Mouse (Mus musculus) lung, embryonic 15.5 days (tissue): ENCODE measurements at regions not wholly inside any gene's neighbourhood (a gene's known extent, or its start where the extent isn't known, plus 50 kb on each side); places are given as distances from the start of the nearest gene placed in this dataset.

Source experiments
- ATAC-seq: fragments of 200-750 bp; cut with Nextera tagmentation; 2 replicates; pipeline ENCODE4 v1.8.0; 2017; ENCODE audit warnings: moderate number of reproducible peaks, borderline replicate concordance; ENCODE audit not compliant: low FRiP score, low TSS enrichment; ENCODE audit errors: extremely low read depth
- H3K27ac ChIP-seq: fragments of 300-500 bp; sonication (generic); 2 replicates; pipeline ENCODE4 v1.5.1; 2015; ENCODE audit warnings: moderate library complexity, mild to moderate bottlenecking, inconsistent platforms
- H3K27me3 ChIP-seq: fragments of 300-500 bp; sonication (generic); 2 replicates; pipeline ENCODE4 v1.6.1; 2015; ENCODE audit warnings: inconsistent platforms
- H3K36me3 ChIP-seq: fragments of 300-500 bp; sonication (generic); 2 replicates; pipeline ENCODE4 v1.6.1; 2015; ENCODE audit warnings: inconsistent platforms
- H3K4me1 ChIP-seq: fragments of 300-500 bp; sonication (generic); 2 replicates; pipeline ENCODE4 v1.6.1; 2015; ENCODE audit warnings: inconsistent platforms
- H3K4me2 ChIP-seq: fragments of 300-500 bp; sonication (generic); 2 replicates; pipeline ENCODE4 v1.6.1; 2015; ENCODE audit warnings: inconsistent platforms, mild to moderate bottlenecking, moderate library complexity
- H3K4me3 ChIP-seq: fragments of 300-500 bp; sonication (generic); 2 replicates; pipeline ENCODE4 v1.5.1; 2015; ENCODE audit warnings: mild to moderate bottlenecking, inconsistent platforms
- H3K9ac ChIP-seq: fragments of 300-500 bp; sonication (generic); 2 replicates; pipeline ENCODE4 v1.6.1; 2015; ENCODE audit warnings: inconsistent platforms
- H3K9me3 ChIP-seq: fragments of 300-500 bp; sonication (generic); 2 replicates; pipeline ENCODE4 v1.6.1; 2016; ENCODE audit warnings: inconsistent platforms
- WGBS: fragments of 180-500 bp; shearing (Covaris S2); methylation state at CpG from one replicate; pipeline ENCODE4 v1.1.7; 2015; 5-methylcytosine and 5-hydroxymethylcytosine counted together

- no peaks in the 10 kb centered on the region for H3K27me3 ChIP-seq
- no peaks in the 10 kb centered on the region for H3K36me3 ChIP-seq
- peak overlapping the region; percentile 46; the same call in 1 of the 2 replicates for H3K27ac ChIP-seq
- WGBS: 5% methylated on average over 17 of the region's 17 CpGs
- no peak overlapping the region for H3K9ac ChIP-seq
- peak overlapping the region; percentile 4; the same call in 1 of the 2 replicates for H3K4me2 ChIP-seq
- no peaks in the 10 kb centered on the region for H3K9me3 ChIP-seq
- no peak overlapping the region for H3K4me3 ChIP-seq
- ATAC-seq: 0 out of 2 replicates have a peak, but pooled peaks have one; percentile 15
- peaks cover 34% of the 10 kb centered on the region for H3K4me1 ChIP-seq
Measured at GRCm38 (mm10) chr7:129774261-129774861, 182.7 kb downstream of the Wdr11 start.

DNA sequence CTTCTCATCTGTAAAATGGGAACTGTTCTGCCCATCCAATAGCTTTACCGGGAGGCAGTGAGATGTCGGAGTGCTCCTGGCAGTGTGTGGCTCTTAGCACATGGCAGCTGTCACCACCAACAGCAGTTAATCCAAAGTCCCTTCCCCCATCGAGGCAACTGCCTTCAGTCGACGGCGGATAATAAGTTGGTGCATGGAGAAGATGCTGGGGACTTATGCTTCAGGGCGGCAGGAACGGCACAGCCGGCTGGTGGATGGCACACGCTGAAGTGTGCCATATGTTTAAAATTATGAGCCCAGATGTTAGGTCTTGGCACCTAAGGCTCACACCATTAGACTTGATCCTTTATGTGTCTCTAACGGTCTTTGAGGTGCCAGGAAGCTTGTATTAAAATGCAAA, 183.5 kb downstream of the Wdr11 start:
- WGBS: 80% methylated on average over 11 of the region's 11 CpGs
- no peak overlapping the region for H3K9ac ChIP-seq
- no peak for ATAC-seq
- no peaks in the 10 kb centered on the region for H3K9me3 ChIP-seq
- H3K27me3 ChIP-seq: no peaks in the 10 kb centered on the region
- H3K27ac ChIP-seq: no peak overlapping the region
- H3K4me3 ChIP-seq: no peak overlapping the region
- no peak overlapping the region for H3K4me2 ChIP-seq
- H3K4me1 ChIP-seq: peaks cover 34% of the 10 kb centered on the region
- H3K36me3 ChIP-seq: no peaks in the 10 kb centered on the region

DNA sequence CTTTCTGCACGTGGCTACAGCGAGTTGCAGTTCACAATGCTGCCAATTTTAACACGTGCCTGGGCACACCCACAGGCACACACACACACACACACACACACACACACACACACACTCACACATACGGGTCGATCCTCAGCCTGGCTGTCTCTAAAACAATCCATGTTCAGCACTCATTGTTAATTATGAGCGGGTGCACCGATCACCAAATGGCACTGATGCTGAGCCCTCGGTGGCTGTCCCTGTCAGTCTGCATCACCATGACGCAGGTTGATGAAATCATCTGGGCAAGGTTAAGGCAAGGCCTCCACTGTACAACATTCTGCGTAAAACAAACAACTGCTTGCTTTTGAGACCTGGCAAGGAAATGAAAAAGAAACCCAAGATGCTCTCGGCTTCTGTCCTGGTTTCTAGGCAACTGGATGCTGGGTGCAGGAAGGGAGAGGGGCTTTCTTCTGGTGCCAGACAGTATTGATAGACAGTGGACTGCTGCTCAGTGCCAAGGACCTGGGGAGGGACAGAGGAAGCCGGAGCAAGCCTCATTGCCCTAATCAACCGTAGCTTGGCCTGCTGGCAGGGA, 187.3 kb downstream of the Wdr11 start:
- Histone ChIP-seq H3K9ac (no peak overlapping the region), H3K9me3 (no peaks in the 10 kb centered on the region), H3K27me3 (no peaks in the 10 kb centered on the region), H3K4me1 (peaks cover 20% of the 10 kb centered on the region), H3K27ac (no peak overlapping the region), H3K4me3 (no peak overlapping the region), H3K4me2 (no peak overlapping the region), H3K36me3 (no peaks in the 10 kb centered on the region)
- no peak for ATAC-seq
- WGBS: 54% methylated on average over 13 of the region's 13 CpGs

DNA sequence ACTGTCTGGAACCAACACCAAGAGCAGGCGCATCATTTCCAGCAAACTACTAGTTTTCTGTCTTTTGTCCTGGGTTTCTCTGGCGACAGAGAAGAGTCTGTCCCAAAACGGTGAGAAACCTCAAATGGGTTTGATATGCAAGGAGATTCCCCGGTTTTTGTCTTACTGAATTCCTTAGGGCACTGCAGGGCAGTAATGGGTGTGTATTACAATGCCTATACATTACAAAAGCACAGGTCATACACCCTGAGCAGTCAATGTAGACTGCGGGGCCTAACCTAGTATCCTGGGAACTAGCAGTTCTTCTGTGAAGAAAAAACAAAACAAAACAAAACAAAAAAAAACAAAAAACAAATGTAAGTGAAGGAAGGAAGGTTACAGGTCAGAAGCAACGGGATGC, 188.3 kb downstream of the Wdr11 start:
- H3K27me3 ChIP-seq: no peaks in the 10 kb centered on the region
- H3K4me3 ChIP-seq: no peak overlapping the region
- H3K9me3 ChIP-seq: no peaks in the 10 kb centered on the region
- H3K4me1 ChIP-seq: peaks cover 10% of the 10 kb centered on the region; the same call in 1 of the 2 replicates
- 81% methylated on average over 6 of the region's 6 CpGs for WGBS
- no peaks in the 10 kb centered on the region for H3K36me3 ChIP-seq
- no peak overlapping the region for H3K4me2 ChIP-seq
- no peak overlapping the region for H3K27ac ChIP-seq
- ATAC-seq: no peak
- H3K9ac ChIP-seq: no peak overlapping the region

GRCm38 (mm10) chr7:129781756-129782155, 190.1 kb downstream of the Wdr11 start:
- H3K9me3 ChIP-seq: no peaks in the 10 kb centered on the region
- no peak overlapping the region for H3K9ac ChIP-seq
- no peak overlapping the region for H3K27ac ChIP-seq
- H3K36me3 ChIP-seq: no peaks in the 10 kb centered on the region
- no peak overlapping the region for H3K4me2 ChIP-seq
- peaks cover 14% of the 10 kb centered on the region for H3K4me1 ChIP-seq
- no peaks in the 10 kb centered on the region for H3K27me3 ChIP-seq
- no peak overlapping the region for H3K4me3 ChIP-seq
- WGBS: 62% methylated on average over 3 of the region's 3 CpGs
- no peak; the same call in 1 of the 2 replicates for ATAC-seq

DNA sequence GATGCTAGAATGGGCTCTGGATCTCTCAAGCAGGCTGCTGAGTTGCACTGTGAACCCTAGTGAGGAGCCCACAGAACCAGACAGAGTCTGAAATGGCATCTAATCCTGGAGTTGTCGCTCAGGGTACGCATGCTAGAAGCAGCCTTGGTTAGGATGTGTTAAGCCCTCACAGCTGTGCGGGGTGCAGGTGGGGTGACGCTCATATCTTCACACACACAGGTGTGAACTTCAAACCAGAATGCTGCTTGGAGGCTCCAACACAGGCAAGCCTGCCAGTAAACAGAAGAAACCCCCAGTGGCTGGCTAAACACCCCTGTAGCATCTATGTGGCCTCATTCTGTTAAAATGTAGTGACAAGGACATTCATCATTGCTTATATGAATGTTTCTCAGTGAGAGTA, 193.3 kb downstream of the Wdr11 start:
- 85% methylated on average over 4 of the region's 4 CpGs for WGBS
- H3K4me2 ChIP-seq: no peak overlapping the region
- H3K27ac ChIP-seq: no peak overlapping the region
- H3K4me3 ChIP-seq: no peak overlapping the region
- H3K36me3 ChIP-seq: no peaks in the 10 kb centered on the region
- no peaks in the 10 kb centered on the region for H3K27me3 ChIP-seq
- peaks cover 12% of the 10 kb centered on the region; the same call in 1 of the 2 replicates for H3K4me1 ChIP-seq
- H3K9ac ChIP-seq: no peak overlapping the region
- ATAC-seq: no peak
- H3K9me3 ChIP-seq: no peaks in the 10 kb centered on the region

- no peak for ATAC-seq
- no peaks in the 10 kb centered on the region for H3K36me3 ChIP-seq
- no peaks in the 10 kb centered on the region for H3K9me3 ChIP-seq
- H3K4me2 ChIP-seq: no peak overlapping the region
- H3K9ac ChIP-seq: no peak overlapping the region
- peak overlapping the region; percentile 37; the same call in 1 of the 2 replicates for H3K27ac ChIP-seq
- H3K27me3 ChIP-seq: no peaks in the 10 kb centered on the region
- peaks cover 30% of the 10 kb centered on the region for H3K4me1 ChIP-seq
- H3K4me3 ChIP-seq: no peak overlapping the region
- WGBS: 49% methylated on average over 2 of the region's 2 CpGs
Measured at GRCm38 (mm10) chr7:129787011-129787410, 195.3 kb downstream of the Wdr11 start.

DNA sequence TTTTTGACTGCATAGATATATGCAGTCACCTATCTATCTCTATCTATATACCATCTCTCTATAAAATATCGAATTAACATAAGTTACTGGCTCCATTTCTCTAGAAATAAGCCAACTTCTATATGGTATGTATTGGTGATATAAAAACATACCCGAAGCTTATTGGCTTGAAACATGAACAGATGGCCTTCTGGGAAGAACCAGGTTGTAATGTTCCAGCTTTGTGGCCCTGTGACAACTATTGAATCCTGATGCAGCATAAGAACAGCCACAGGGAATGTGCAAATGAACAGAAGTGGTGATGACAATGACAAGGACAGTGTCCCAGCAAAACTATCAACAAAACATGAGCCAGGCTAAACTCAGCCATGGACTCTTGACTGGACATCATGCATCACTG, 196.1 kb downstream of the Wdr11 start:
- H3K27me3 ChIP-seq: no peaks in the 10 kb centered on the region
- no peak overlapping the region for H3K4me2 ChIP-seq
- no peaks in the 10 kb centered on the region for H3K9me3 ChIP-seq
- peaks cover 30% of the 10 kb centered on the region for H3K4me1 ChIP-seq
- no peak overlapping the region for H3K27ac ChIP-seq
- WGBS: 85% methylated on average over 2 of the region's 2 CpGs
- H3K36me3 ChIP-seq: no peaks in the 10 kb centered on the region
- no peak for ATAC-seq
- H3K4me3 ChIP-seq: no peak overlapping the region
- H3K9ac ChIP-seq: no peak overlapping the region

- peaks cover 41% of the 10 kb centered on the region for H3K4me1 ChIP-seq
- no peak overlapping the region for H3K4me3 ChIP-seq
- whole genome bisulfite sequencing: 42% methylated on average over 6 of the region's 6 CpGs
- no peaks in the 10 kb centered on the region for H3K27me3 ChIP-seq
- no peak overlapping the region for H3K4me2 ChIP-seq
- ATAC-seq: no peak
- no peaks in the 10 kb centered on the region for H3K36me3 ChIP-seq
- H3K9me3 ChIP-seq: no peaks in the 10 kb centered on the region
- no peak overlapping the region for H3K9ac ChIP-seq
- H3K27ac ChIP-seq: no peak overlapping the region
Measured at GRCm38 (mm10) chr7:129789461-129789860, 197.8 kb downstream of the Wdr11 start.

- Histone ChIP-seq H3K4me2 (no peak overlapping the region), H3K9ac (no peak overlapping the region), H3K9me3 (no peaks in the 10 kb centered on the region), H3K36me3 (no peaks in the 10 kb centered on the region), H3K27ac (peak overlapping the region; percentile 63), H3K27me3 (no peaks in the 10 kb centered on the region), H3K4me3 (no peak overlapping the region), H3K4me1 (peaks cover 43% of the 10 kb centered on the region)
- 53% methylated on average over 6 of the region's 6 CpGs for WGBS
- peak; percentile 15; the same call in 1 of the 2 replicates for ATAC-seq
Measured at GRCm38 (mm10) chr7:129790590-129791449, 199.2 kb downstream of the Wdr11 start.

DNA sequence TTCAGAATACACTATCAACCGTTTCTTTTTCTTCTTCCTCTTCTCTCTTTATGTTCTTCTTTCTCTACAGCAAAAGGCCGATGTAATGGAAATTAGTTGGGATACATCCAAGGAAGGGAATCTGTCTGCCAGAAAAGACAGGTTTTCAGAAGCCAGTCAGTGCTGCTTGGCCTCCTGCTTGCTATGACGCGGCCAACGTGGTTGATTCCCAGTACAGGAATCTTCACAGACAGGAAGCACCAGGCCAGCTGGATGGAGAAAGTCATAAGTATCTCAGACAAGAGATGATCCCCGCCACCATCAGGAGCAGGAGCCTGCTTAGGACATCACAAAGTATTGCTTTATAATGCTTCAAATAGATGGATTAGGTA, 199.8 kb downstream of the Wdr11 start:
- 50% methylated on average over 6 of the region's 6 CpGs for WGBS
- Histone ChIP-seq H3K36me3 (no peaks in the 10 kb centered on the region), H3K4me2 (no peak overlapping the region), H3K9me3 (no peaks in the 10 kb centered on the region), H3K4me1 (peaks cover 42% of the 10 kb centered on the region), H3K4me3 (no peak overlapping the region), H3K9ac (no peak overlapping the region), H3K27me3 (no peaks in the 10 kb centered on the region), H3K27ac (peak overlapping the region; percentile 63; the same call in 1 of the 2 replicates)
- no peak for ATAC-seq

DNA sequence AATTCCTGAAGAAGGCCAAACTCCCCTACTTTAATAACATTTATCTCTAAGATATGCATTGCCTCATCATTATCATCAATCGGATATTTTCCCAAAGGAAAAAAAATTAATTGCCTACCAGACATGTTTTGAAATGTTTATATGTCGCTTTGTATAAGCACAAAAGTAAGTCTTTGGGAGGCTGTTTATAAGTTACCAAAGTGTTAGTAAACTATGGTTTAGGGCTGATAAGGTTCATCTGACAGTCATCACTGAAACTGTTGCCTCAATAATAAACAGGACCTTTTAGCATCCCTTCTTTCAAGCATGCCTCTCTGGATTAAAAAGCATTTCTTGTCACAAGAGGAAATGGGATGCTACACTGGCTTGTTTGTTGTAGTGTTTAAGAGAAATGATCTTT, 202.1 kb downstream of the Wdr11 start:
- Histone ChIP-seq H3K36me3 (no peaks in the 10 kb centered on the region), H3K9me3 (no peaks in the 10 kb centered on the region), H3K4me2 (no peak overlapping the region), H3K27ac (peak overlapping the region; percentile 56), H3K4me1 (peaks cover 37% of the 10 kb centered on the region), H3K27me3 (no peaks in the 10 kb centered on the region), H3K9ac (no peak overlapping the region), H3K4me3 (no peak overlapping the region)
- ATAC-seq: peak; percentile 73; the same call in 1 of the 2 replicates
- 35% methylated on average over 2 of the region's 2 CpGs for WGBS
